Mouse (Mus musculus) spleen, adult 12 weeks (tissue): ENCODE measurements at regions not wholly inside any gene's neighbourhood (a gene's known extent, or its start where the extent isn't known, plus 50 kb on each side); places are given as distances from the start of the nearest gene placed in this dataset.

Source experiments
- DNase-seq: peaks from one replicate; pipeline ENCODE4 v3.0.0; 2022; ENCODE audit warnings: low spot score

GRCm38 (mm10) chr6:51010536-51010935 is 356.3 kb upstream of the Npvf start:
- DNase-seq, result no peak

- no peak for DNase-seq
These were observed 358.0 kb upstream of the Npvf start for GRCm38 (mm10) chr6:51012086-51012830.

GRCm38 (mm10) chr6:51015735-51016134 is 361.5 kb upstream of the Npvf start:
- no peak for DNase-seq

GRCm38 (mm10) chr6:51016441-51017070 is 362.3 kb upstream of the Npvf start:
- no peak for DNase-seq

GRCm38 (mm10) chr6:51017260-51017999 is 363.2 kb upstream of the Npvf start:
- no peak for DNase-seq

GRCm38 (mm10) chr6:51021206-51021605 is 367.0 kb upstream of the Npvf start:
- DNase-seq, result no peak

GRCm38 (mm10) chr6:51023361-51023760 is 369.1 kb upstream of the Npvf start:
- DNase-seq, result no peak

GRCm38 (mm10) chr6:51024756-51025155 is 370.5 kb upstream of the Npvf start:
- no peak for DNase-seq

- DNase-seq, result no peak
These were observed 371.2 kb upstream of the Npvf start for GRCm38 (mm10) chr6:51025411-51025810.

GRCm38 (mm10) chr6:51027296-51027695 is 373.1 kb upstream of the Npvf start:
- no peak for DNase-seq

- DNase-seq, result no peak
These were observed 375.3 kb upstream of the Npvf start for GRCm38 (mm10) chr6:51029516-51029915.

GRCm38 (mm10) chr6:51029953-51030352 is 375.7 kb upstream of the Npvf start:
- DNase-seq, result no peak

- no peak for DNase-seq
These were observed 379.6 kb upstream of the Npvf start for GRCm38 (mm10) chr6:51033835-51034234.

GRCm38 (mm10) chr6:51036074-51036473 is 381.8 kb upstream of the Npvf start:
- no peak for DNase-seq

GRCm38 (mm10) chr6:51036553-51036952 is 382.3 kb upstream of the Npvf start:
- DNase-seq, result no peak

- no peak for DNase-seq
These were observed 382.7 kb upstream of the Npvf start for GRCm38 (mm10) chr6:51036956-51037355.

GRCm38 (mm10) chr6:51039486-51040180 is 385.4 kb upstream of the Npvf start:
- no peak for DNase-seq

GRCm38 (mm10) chr6:51043970-51044369 is 388.5 kb upstream of the Nfe2l3 start:
- DNase-seq, result no peak

GRCm38 (mm10) chr6:51044873-51045272 is 387.6 kb upstream of the Nfe2l3 start:
- no peak for DNase-seq

GRCm38 (mm10) chr6:51052451-51052921 is 380.0 kb upstream of the Nfe2l3 start:
- DNase-seq, result no peak

- DNase-seq, result no peak
These were observed 375.2 kb upstream of the Nfe2l3 start for GRCm38 (mm10) chr6:51057229-51057628.
